Mouse (Mus musculus) mouse embryonic stem cell (cell line): ENCODE measurements around the gene Ddx6.

Experiments
- in situ Hi-C, 2 experiments: fragments of 300-500 bp; cut with MboI; formaldehyde crosslinking; loops; 1 replicate in 1 of 2; 3 replicates in 1 of 2; pipeline ENCODE4 v1.14.3; 2019 to 2020; ENCODE audit warnings: low sequenced_read_pairs in 2 of 2, low pct_unique_long_range_greater_than_20kb in 1 of 2, mixed read lengths in 1 of 2; ENCODE audit not compliant: unreplicated experiment in 1 of 2

The Ddx6 gene

GRCm38 (mm10) chr9:44671416-44671815, 66.7 kb downstream of the Ddx6 start:
- in situ Hi-C loops = no loop called here

GRCm38 (mm10) chr9:44672291-44672865, 67.7 kb downstream of the Ddx6 start:
- in situ Hi-C loops = no loop called here

GRCm38 (mm10) chr9:44673005-44673404, 68.3 kb downstream of the Ddx6 start, which contains the start of gene Treh:
Gene Treh, plus strand, starts transcription at chr9:44673233.
- in situ Hi-C loops = no loop called here

- in situ Hi-C loops = no loop called here
Measured at GRCm38 (mm10) chr9:44678288-44678871, 73.7 kb downstream of the Ddx6 start.

- in situ Hi-C loops = no loop called here
Measured at GRCm38 (mm10) chr9:44679565-44679964, 74.9 kb downstream of the Ddx6 start.

- in situ Hi-C loops = no loop called here
Measured at GRCm38 (mm10) chr9:44683046-44683445, 78.4 kb downstream of the Ddx6 start.

- in situ Hi-C loops = no loop called here
Measured at GRCm38 (mm10) chr9:44685346-44686330, 80.9 kb downstream of the Ddx6 start.

- in situ Hi-C loops = no loop called here
Measured at GRCm38 (mm10) chr9:44686638-44687037, 81.9 kb downstream of the Ddx6 start.

GRCm38 (mm10) chr9:44688013-44688412, 83.3 kb downstream of the Ddx6 start:
- in situ Hi-C loops = no loop called here
